Mouse (Mus musculus) cerebellum, adult 2 months (tissue): ENCODE data around the gene Gm8653.
"Not testable (repeated sequence)": the region's sequence is repeated elsewhere in the genome, so short reads cannot be mapped to it uniquely, and the experiment has no call there.

Experiments
- CTCF ChIP-seq: fragments of 200-500 bp; IDR thresholded peaks from 2 replicates; pipeline ENCODE4 v1.5.1; 2011; ENCODE audit warnings: low read depth, mild to moderate bottlenecking, control low read depth, low read length, moderate library complexity, borderline replicate concordance; ENCODE audit not compliant: insufficient read depth
- POLR2A ChIP-seq: fragments of 200-500 bp; IDR thresholded peaks from 2 replicates; pipeline ENCODE4 v1.6.1; 2011; ENCODE audit warnings: low read length, control low read depth, borderline replicate concordance; ENCODE audit not compliant: insufficient read depth

DNA sequence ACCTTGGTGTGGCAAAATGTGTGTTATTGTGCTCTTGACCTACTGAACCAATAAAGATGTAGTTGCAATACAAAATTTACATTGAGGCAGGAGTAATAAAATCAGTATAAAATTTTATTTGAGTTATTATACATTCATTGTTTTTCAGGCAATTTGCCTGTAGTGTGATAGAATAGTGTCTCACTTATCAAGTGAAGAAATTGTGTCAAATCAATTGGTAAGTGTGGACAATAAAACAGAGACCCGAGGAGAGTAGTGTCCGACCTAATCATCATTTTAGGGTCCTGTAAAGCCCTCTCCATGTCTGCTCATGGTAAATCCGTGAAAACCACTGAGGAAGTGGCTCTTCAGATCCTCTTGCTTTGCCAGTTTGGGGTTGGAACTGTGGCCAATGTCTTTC, 12.0 kb downstream of the Gm8653 start, which contains the start of gene Vmn1r143:
- not testable (repeated sequence) for TF ChIP-seq CTCF, POLR2A
